Mouse (Mus musculus) hematopoietic stem cell, adult 5-6 weeks (primary cell): ENCODE data around the gene Cdc34. TPM values are rescaled to one million over a fixed set of nuclear protein-coding genes. Genes with fewer than 3 reads are reported as not detected.

Experiments
- ATAC-seq, 2 experiments: fragments of 125-278 bp in 1 of 2; replicated peaks in 1 of 2; 2 replicates each; pipeline ENCODE4 v1.8.0; 2016 to 2017; ENCODE audit warnings: inconsistent platforms in 2 of 2, mild to moderate bottlenecking in 2 of 2, moderate number of reproducible peaks in 2 of 2, low read depth in 1 of 2, moderate TSS enrichment in 1 of 2; ENCODE audit not compliant: low FRiP score in 2 of 2, poor library complexity in 2 of 2, severe bottlenecking in 2 of 2, insufficient read depth in 1 of 2, low TSS enrichment in 1 of 2
- total RNA-seq: library from RNA; stranded (forward); fragments of 172-1452, 232-1000 nt; gene quantifications from 2 replicates; pipeline ENCODE4 v1.2.3, GENCODE M21; 2017

The Cdc34 gene
- 64.2 and 65.0 TPM in 2 replicates for total RNA-seq

- ATAC-seq, result peak; percentile 78 to 79
These were observed at the start of gene Cdc34 for GRCm38 (mm10) chr10:79681591-79682245. Cdc34 (plus strand) TSS chr10:79682195.

GRCm38 (mm10) chr10:79633006-79633777 lies 48.8 kb upstream of the Cdc34 start:
- ATAC-seq, result no peak

- ATAC-seq, result no peak
These were observed 45.7 kb upstream of the Cdc34 start for GRCm38 (mm10) chr10:79636287-79636686.

- no peak for ATAC-seq
These were observed 44.6 kb upstream of the Cdc34 start, which contains the start of gene Shc2 for GRCm38 (mm10) chr10:79637128-79638110. Shc2 (minus strand) TSS chr10:79637918.

- ATAC-seq, result no peak
These were observed 43.4 kb upstream of the Cdc34 start for GRCm38 (mm10) chr10:79638486-79639204.

GRCm38 (mm10) chr10:79645711-79646110 lies 36.3 kb upstream of the Cdc34 start, which contains the start of gene Odf3l2:
Odf3l2 (minus strand) TSS chr10:79645738.
- no peak for ATAC-seq

GRCm38 (mm10) chr10:79649070-79649751 lies 32.8 kb upstream of the Cdc34 start:
- ATAC-seq, result peak; percentile 76 to 86

GRCm38 (mm10) chr10:79652789-79653188 lies 29.2 kb upstream of the Cdc34 start:
- no peak for ATAC-seq

- no peak for ATAC-seq
These were observed 27.0 kb upstream of the Cdc34 start for GRCm38 (mm10) chr10:79654946-79655395.

- peak; percentile 49 to 50; a peak in 3 of 4 replicates for ATAC-seq
These were observed 23.2 kb upstream of the Cdc34 start for GRCm38 (mm10) chr10:79658829-79659228.

- no peak for ATAC-seq
These were observed 21.7 kb upstream of the Cdc34 start for GRCm38 (mm10) chr10:79660298-79660697.

- ATAC-seq, result no peak
These were observed 20.1 kb upstream of the Cdc34 start for GRCm38 (mm10) chr10:79661861-79662260.

- peak; percentile 56 to 63 for ATAC-seq
These were observed 17.8 kb upstream of the Cdc34 start, which contains the start of gene Madcam1 for GRCm38 (mm10) chr10:79664131-79664665. Madcam1 (plus strand) TSS chr10:79664559.

GRCm38 (mm10) chr10:79665051-79665450 lies 16.9 kb upstream of the Cdc34 start:
- no peak for ATAC-seq

- no peak for ATAC-seq
These were observed 15.5 kb upstream of the Cdc34 start for GRCm38 (mm10) chr10:79666493-79666892.

GRCm38 (mm10) chr10:79668076-79668475 lies 13.9 kb upstream of the Cdc34 start:
- no peak for ATAC-seq
